Mouse (Mus musculus): ENCODE measurements around the gene Epo.

Epo gene

GRCm38 (mm10) chr5:137568223-137568798, 35.3 kb upstream of the Epo start:
- H3K4me3 ChIP-seq (replicated peaks; ENCODE audit: low read length): no peak overlapping the region
- H3K4me1 ChIP-seq (replicated peaks; ENCODE audit: low read depth, low read length): peaks cover 49% of the 10 kb centered on the region
- H3K27me3 ChIP-seq (ENCODE audit: insufficient read depth, low read length): peaks cover 31% of the 10 kb centered on the region
- TF ChIP-seq POU5F1 (IDR thresholded peaks at IDR 0.05; ENCODE audit: borderline replicate concordance, low read length) (no peak), NANOG (IDR thresholded peaks at IDR 0.05; ENCODE audit: borderline replicate concordance, low read length) (no peak), CTCF (conservative IDR thresholded peaks at IDR 0.05; ENCODE audit: low read length) (no peak)
- no peaks in the 10 kb centered on the region for H3K36me3 ChIP-seq (ENCODE audit: insufficient read depth, low read length)
- H3K9me3 ChIP-seq (ENCODE audit: low read length): no peaks in the 10 kb centered on the region

GRCm38 (mm10) chr5:137566416-137566815, 33.4 kb upstream of the Epo start:
- TF ChIP-seq POU5F1 (IDR thresholded peaks at IDR 0.05; ENCODE audit: borderline replicate concordance, low read length) (no peak), NANOG (IDR thresholded peaks at IDR 0.05; ENCODE audit: borderline replicate concordance, low read length) (no peak)
- H3K9me3 ChIP-seq (ENCODE audit: low read length): no peaks in the 10 kb centered on the region
- H3K4me3 ChIP-seq (replicated peaks; ENCODE audit: low read length): no peak overlapping the region
- peaks cover 59% of the 10 kb centered on the region for H3K4me1 ChIP-seq (replicated peaks; ENCODE audit: low read depth, low read length)
- peaks cover 17% of the 10 kb centered on the region for H3K27me3 ChIP-seq (ENCODE audit: insufficient read depth, low read length)
- no peaks in the 10 kb centered on the region for H3K36me3 ChIP-seq (ENCODE audit: insufficient read depth, low read length)

DNA sequence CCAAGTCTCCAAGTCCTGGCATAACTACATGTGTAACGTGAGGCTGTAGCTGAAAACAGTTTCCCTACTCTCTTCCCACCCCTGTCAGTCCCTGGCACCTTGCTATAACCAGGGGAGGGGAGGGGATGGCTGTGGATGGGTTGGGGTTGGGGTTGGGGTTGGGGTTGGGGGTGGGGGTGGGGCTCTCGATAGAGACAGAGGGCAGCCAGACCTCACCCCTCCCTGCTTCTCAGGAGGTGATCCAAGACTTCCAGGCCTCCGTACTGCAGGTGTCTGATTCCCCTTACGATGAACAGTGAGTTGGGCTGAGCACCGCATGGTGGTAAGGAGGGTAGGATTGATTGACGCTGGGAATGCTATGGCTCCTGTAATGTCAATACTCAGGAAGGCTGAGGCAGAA, 32.7 kb upstream of the Epo start:
- no peaks in the 10 kb centered on the region for H3K36me3 ChIP-seq (ENCODE audit: insufficient read depth, low read length)
- no peak overlapping the region for H3K4me3 ChIP-seq (replicated peaks; ENCODE audit: low read length)
- no peaks in the 10 kb centered on the region for H3K9me3 ChIP-seq (ENCODE audit: low read length)
- TF ChIP-seq NANOG (IDR thresholded peaks at IDR 0.05; ENCODE audit: borderline replicate concordance, low read length): no peak
- TF ChIP-seq POU5F1 (IDR thresholded peaks at IDR 0.05; ENCODE audit: borderline replicate concordance, low read length): no peak
- TF ChIP-seq CTCF (conservative IDR thresholded peaks at IDR 0.05; ENCODE audit: low read length): no peak
- H3K4me1 ChIP-seq (replicated peaks; ENCODE audit: low read depth, low read length): peaks cover 55% of the 10 kb centered on the region
- peaks cover 13% of the 10 kb centered on the region; the same call in 1 of the 2 replicates for H3K27me3 ChIP-seq (ENCODE audit: insufficient read depth, low read length)

DNA sequence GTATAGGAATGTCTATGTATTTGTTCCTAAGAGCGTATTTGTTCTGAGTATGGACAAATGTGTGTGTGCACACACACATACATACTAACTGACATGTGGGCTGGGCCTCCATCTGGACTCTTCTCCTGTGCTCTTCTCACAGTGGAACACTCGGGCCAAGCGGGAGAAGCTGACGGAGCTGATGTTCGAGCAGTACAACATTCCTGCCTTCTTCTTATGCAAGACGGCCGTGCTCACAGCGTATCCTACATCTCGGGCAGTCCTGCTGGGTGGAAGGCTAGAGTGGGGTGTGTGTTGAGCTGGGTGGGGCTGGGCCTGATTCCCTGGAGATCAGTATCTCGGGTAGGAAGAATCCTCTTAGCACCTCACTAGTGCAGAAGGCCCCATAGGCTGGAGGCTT, 29.9 kb upstream of the Epo start:
- no peak for TF ChIP-seq CTCF (conservative IDR thresholded peaks at IDR 0.05; ENCODE audit: low read length)
- no peak for TF ChIP-seq POU5F1 (IDR thresholded peaks at IDR 0.05; ENCODE audit: borderline replicate concordance, low read length)
- no peak for TF ChIP-seq NANOG (IDR thresholded peaks at IDR 0.05; ENCODE audit: borderline replicate concordance, low read length)
- peaks cover 34% of the 10 kb centered on the region for H3K27me3 ChIP-seq (ENCODE audit: insufficient read depth, low read length)

GRCm38 (mm10) chr5:137561556-137561955, 28.5 kb upstream of the Epo start:
- Histone ChIP-seq H3K9me3 (ENCODE audit: low read length) (no peaks in the 10 kb centered on the region), H3K27me3 (ENCODE audit: insufficient read depth, low read length) (peaks cover 24% of the 10 kb centered on the region), H3K36me3 (ENCODE audit: insufficient read depth, low read length) (no peaks in the 10 kb centered on the region), H3K4me3 (replicated peaks; ENCODE audit: low read length) (no peak overlapping the region), H3K4me1 (replicated peaks; ENCODE audit: low read depth, low read length) (peaks cover 22% of the 10 kb centered on the region)
- no peak for TF ChIP-seq NANOG (IDR thresholded peaks at IDR 0.05; ENCODE audit: borderline replicate concordance, low read length)
- no peak for TF ChIP-seq POU5F1 (IDR thresholded peaks at IDR 0.05; ENCODE audit: borderline replicate concordance, low read length)
- TF ChIP-seq CTCF (conservative IDR thresholded peaks at IDR 0.05; ENCODE audit: low read length): no peak

More for the DNA sequence above, 29.9 kb upstream of the Epo start:
- no peak overlapping the region for H3K4me3 ChIP-seq (replicated peaks; ENCODE audit: low read length)
- H3K4me1 ChIP-seq (replicated peaks; ENCODE audit: low read depth, low read length): peaks cover 28% of the 10 kb centered on the region
- H3K9me3 ChIP-seq (ENCODE audit: low read length): no peaks in the 10 kb centered on the region
- H3K36me3 ChIP-seq (ENCODE audit: insufficient read depth, low read length): no peaks in the 10 kb centered on the region

- H3K36me3 ChIP-seq (ENCODE audit: insufficient read depth, low read length): no peaks in the 10 kb centered on the region
- TF ChIP-seq POU5F1 (IDR thresholded peaks at IDR 0.05; ENCODE audit: borderline replicate concordance, low read length) (no peak), CTCF (conservative IDR thresholded peaks at IDR 0.05; ENCODE audit: low read length) (no peak), NANOG (IDR thresholded peaks at IDR 0.05; ENCODE audit: borderline replicate concordance, low read length) (no peak)
- H3K9me3 ChIP-seq (ENCODE audit: low read length): no peaks in the 10 kb centered on the region
- H3K4me3 ChIP-seq (replicated peaks; ENCODE audit: low read length): peak overlapping the region; percentile 54
- peaks cover 39% of the 10 kb centered on the region for H3K27me3 ChIP-seq (ENCODE audit: insufficient read depth, low read length)
- peaks cover 20% of the 10 kb centered on the region for H3K4me1 ChIP-seq (replicated peaks; ENCODE audit: low read depth, low read length)
Observed at GRCm38 (mm10) chr5:137553898-137554297, 20.9 kb upstream of the Epo start.

GRCm38 (mm10) chr5:137553411-137553837, 20.4 kb upstream of the Epo start, which contains the start of gene Actl6b:
TSS of gene Actl6b (plus strand) at chr5:137553517.
- no peaks in the 10 kb centered on the region for H3K36me3 ChIP-seq (ENCODE audit: insufficient read depth, low read length)
- H3K4me1 ChIP-seq (replicated peaks; ENCODE audit: low read depth, low read length): peaks cover 20% of the 10 kb centered on the region
- peak within 1 kb of the TSS; percentile 54 for H3K4me3 ChIP-seq (replicated peaks; ENCODE audit: low read length)
- H3K27me3 ChIP-seq (ENCODE audit: insufficient read depth, low read length): peaks cover 36% of the 10 kb centered on the region
- H3K9me3 ChIP-seq (ENCODE audit: low read length): no peaks in the 10 kb centered on the region
- TF ChIP-seq CTCF (conservative IDR thresholded peaks at IDR 0.05; ENCODE audit: low read length): no peak
- no peak for TF ChIP-seq POU5F1 (IDR thresholded peaks at IDR 0.05; ENCODE audit: borderline replicate concordance, low read length)
- TF ChIP-seq NANOG (IDR thresholded peaks at IDR 0.05; ENCODE audit: borderline replicate concordance, low read length): no peak

- Histone ChIP-seq H3K4me1 (replicated peaks; ENCODE audit: low read depth, low read length) (peaks cover 20% of the 10 kb centered on the region), H3K36me3 (ENCODE audit: insufficient read depth, low read length) (no peaks in the 10 kb centered on the region), H3K9me3 (ENCODE audit: low read length) (no peaks in the 10 kb centered on the region), H3K27me3 (ENCODE audit: insufficient read depth, low read length) (peaks cover 33% of the 10 kb centered on the region), H3K4me3 (replicated peaks; ENCODE audit: low read length) (no peak overlapping the region)
- TF ChIP-seq NANOG (IDR thresholded peaks at IDR 0.05; ENCODE audit: borderline replicate concordance, low read length) (no peak), CTCF (conservative IDR thresholded peaks at IDR 0.05; ENCODE audit: low read length) (no peak), POU5F1 (IDR thresholded peaks at IDR 0.05; ENCODE audit: borderline replicate concordance, low read length) (no peak)
Observed at GRCm38 (mm10) chr5:137553000-137553399, 20.0 kb upstream of the Epo start.

DNA sequence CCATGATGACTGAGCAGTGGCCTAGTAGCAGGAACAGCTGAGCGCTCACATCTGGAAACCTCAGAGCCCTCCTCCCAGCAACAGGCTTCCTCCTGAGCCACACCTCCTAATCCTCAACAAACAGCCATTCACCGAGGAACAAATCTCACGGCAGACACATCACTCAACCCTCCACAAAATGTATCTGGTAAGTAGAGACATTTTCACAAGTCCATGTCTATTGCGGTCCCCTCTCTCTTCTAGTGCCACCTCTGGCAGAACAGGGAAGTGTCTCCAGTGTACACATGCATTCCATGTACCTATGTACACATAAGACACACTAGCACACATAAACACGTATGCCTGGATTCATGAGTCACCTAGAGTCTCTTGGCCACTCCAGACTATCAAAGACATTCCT, 18.1 kb upstream of the Epo start:
- TF ChIP-seq POU5F1 (IDR thresholded peaks at IDR 0.05; ENCODE audit: borderline replicate concordance, low read length): no peak
- peak; percentile 61 for TF ChIP-seq CTCF (conservative IDR thresholded peaks at IDR 0.05; ENCODE audit: low read length)
- no peak for TF ChIP-seq NANOG (IDR thresholded peaks at IDR 0.05; ENCODE audit: borderline replicate concordance, low read length)
- Histone ChIP-seq H3K4me3 (replicated peaks; ENCODE audit: low read length) (no peak overlapping the region), H3K9me3 (ENCODE audit: low read length) (no peaks in the 10 kb centered on the region), H3K4me1 (replicated peaks; ENCODE audit: low read depth, low read length) (peaks cover 20% of the 10 kb centered on the region), H3K27me3 (ENCODE audit: insufficient read depth, low read length) (peaks cover 31% of the 10 kb centered on the region), H3K36me3 (ENCODE audit: insufficient read depth, low read length) (no peaks in the 10 kb centered on the region)
